Mouse (Mus musculus): ENCODE results near the gene Hapln4. TPM values are rescaled to one million over a fixed set of nuclear protein-coding genes. Genes with fewer than 3 reads are reported as not detected.
A peak's percentile ranks its signal among the peaks of the same experiment; 100 is the strongest.

The Hapln4 gene
- polyA plus RNA-seq, 1 experiment from 2014 or later = 0.20 TPM

- 93% methylated on average over 2 of the region's 2 CpGs for WGBS
- no peak overlapping the region for H3K27ac ChIP-seq
- H3K4me3 ChIP-seq = no peak overlapping the region
- H3K36me3 ChIP-seq = 0 out of 2 replicates have a peak, but pooled peaks cover 2% of the 10 kb centered on the region
- H3K27me3 ChIP-seq (ENCODE audit: insufficient read depth, poor library complexity, severe bottlenecking) = peaks cover 58% of the 10 kb centered on the region
- no peaks in the 10 kb centered on the region for H3K9me3 ChIP-seq
- peaks cover 24% of the 10 kb centered on the region for H3K4me1 ChIP-seq (replicated peaks)
- no peak for DNase-seq (ENCODE audit: low spot score)
These were observed 1.3 kb upstream of the Hapln4 start for GRCm38 (mm10) chr8:70081976-70082375.

- H3K27me3 ChIP-seq (ENCODE audit: insufficient read depth, poor library complexity, severe bottlenecking) = peaks cover 83% of the 10 kb centered on the region
- peaks cover 42% of the 10 kb centered on the region for H3K4me1 ChIP-seq (replicated peaks)
- no peaks in the 10 kb centered on the region for H3K36me3 ChIP-seq
- WGBS = 2% methylated on average over 71 of the region's 71 CpGs
- H3K4me3 ChIP-seq = peak overlapping the region; percentile 52
- H3K9me3 ChIP-seq = no peaks in the 10 kb centered on the region
- H3K27ac ChIP-seq = no peak overlapping the region
- DNase-seq (ENCODE audit: low spot score) = peak; percentile 46
These were observed 1.2 kb downstream of the Hapln4 start for GRCm38 (mm10) chr8:70084191-70085065.

DNA sequence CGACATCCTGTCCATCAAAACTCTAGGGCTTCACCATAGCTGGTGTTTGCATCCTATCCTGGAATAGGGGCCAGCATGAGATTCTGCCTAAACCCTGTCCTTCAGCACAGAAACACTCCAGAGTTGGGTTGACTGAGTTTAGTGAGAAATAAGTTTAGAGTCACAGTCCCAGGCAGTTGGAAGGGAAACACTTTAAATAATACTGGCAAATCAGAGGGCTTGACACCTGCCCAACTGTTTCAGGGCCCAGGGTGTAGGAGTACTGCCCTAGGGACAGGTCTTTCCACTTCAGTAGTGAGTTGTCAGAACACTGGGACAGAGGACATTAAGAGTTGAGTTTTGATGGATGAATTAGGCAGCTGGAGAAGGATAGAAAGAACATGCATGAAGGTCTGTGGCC lies 2.9 kb downstream of the Hapln4 start:
- DNase-seq (ENCODE audit: low spot score) = no peak
- Histone ChIP-seq H3K4me3 (no peak overlapping the region), H3K9me3 (no peaks in the 10 kb centered on the region), H3K4me1 (replicated peaks) (peaks cover 52% of the 10 kb centered on the region), H3K36me3 (no peaks in the 10 kb centered on the region), H3K27me3 (ENCODE audit: insufficient read depth, poor library complexity, severe bottlenecking) (peaks cover 100% of the 10 kb centered on the region), H3K27ac (no peak overlapping the region)
- WGBS = 45% methylated on average over 1 of the region's 1 CpGs

- DNase-seq (ENCODE audit: low spot score) = no peak
- H3K27ac ChIP-seq = no peak overlapping the region
- whole genome bisulfite sequencing = 1% methylated on average over 7 of the region's 7 CpGs
- H3K36me3 ChIP-seq = no peaks in the 10 kb centered on the region
- H3K4me1 ChIP-seq (replicated peaks) = peaks cover 52% of the 10 kb centered on the region
- peaks cover 99% of the 10 kb centered on the region for H3K27me3 ChIP-seq (ENCODE audit: insufficient read depth, poor library complexity, severe bottlenecking)
- H3K4me3 ChIP-seq = no peak overlapping the region
- H3K9me3 ChIP-seq = no peaks in the 10 kb centered on the region
These were observed 4.0 kb downstream of the Hapln4 start for GRCm38 (mm10) chr8:70087237-70087636.

DNA sequence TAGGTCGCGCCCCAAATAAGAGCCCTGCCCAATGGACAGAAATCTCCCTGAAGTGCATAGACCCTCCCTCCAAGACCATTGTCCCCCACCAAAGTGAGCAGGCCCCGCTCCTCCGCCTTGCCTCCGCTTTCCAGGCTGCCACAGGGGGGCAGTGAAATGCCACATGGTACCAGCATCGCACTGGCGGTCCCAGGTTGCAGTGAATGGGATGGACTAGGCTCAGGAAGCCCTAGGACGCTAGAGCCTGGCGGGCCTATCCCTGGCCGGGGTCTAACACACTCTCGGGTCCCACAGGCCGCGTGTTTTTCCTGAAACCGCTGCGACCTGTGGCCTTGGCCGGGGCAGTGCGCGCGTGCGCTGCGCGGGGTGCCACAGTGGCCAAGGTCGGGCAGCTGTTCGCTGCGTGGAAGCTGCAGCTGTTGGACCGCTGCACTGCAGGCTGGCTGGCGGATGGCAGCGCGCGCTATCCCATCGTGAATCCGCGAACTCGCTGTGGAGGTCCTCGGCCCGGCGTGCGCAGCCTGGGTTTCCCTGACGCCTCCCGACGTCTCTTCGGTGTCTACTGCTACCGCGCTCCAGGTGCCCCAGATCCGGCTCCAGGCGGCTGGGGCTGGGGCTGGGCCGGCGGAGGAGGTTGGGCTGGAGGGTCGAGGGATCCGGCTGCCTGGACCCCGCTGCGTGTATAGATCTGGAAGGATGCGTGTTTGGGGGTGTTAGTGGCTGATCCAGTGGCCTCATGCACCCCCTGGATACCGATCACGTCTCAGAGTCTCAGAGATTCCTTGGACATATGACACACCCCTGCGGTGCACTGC lies 4.8 kb downstream of the Hapln4 start:
- peak; percentile 79 for DNase-seq (ENCODE audit: low spot score)
- H3K27ac ChIP-seq = peak overlapping the region; percentile 60; the same call in 1 of the 2 replicates
- no peaks in the 10 kb centered on the region for H3K9me3 ChIP-seq
- peak overlapping the region; percentile 54 for H3K4me3 ChIP-seq
- peaks cover 51% of the 10 kb centered on the region for H3K4me1 ChIP-seq (replicated peaks)
- no peaks in the 10 kb centered on the region for H3K36me3 ChIP-seq
- WGBS = 3% methylated on average over 56 of the region's 56 CpGs
- peaks cover 91% of the 10 kb centered on the region for H3K27me3 ChIP-seq (ENCODE audit: insufficient read depth, poor library complexity, severe bottlenecking)

DNA sequence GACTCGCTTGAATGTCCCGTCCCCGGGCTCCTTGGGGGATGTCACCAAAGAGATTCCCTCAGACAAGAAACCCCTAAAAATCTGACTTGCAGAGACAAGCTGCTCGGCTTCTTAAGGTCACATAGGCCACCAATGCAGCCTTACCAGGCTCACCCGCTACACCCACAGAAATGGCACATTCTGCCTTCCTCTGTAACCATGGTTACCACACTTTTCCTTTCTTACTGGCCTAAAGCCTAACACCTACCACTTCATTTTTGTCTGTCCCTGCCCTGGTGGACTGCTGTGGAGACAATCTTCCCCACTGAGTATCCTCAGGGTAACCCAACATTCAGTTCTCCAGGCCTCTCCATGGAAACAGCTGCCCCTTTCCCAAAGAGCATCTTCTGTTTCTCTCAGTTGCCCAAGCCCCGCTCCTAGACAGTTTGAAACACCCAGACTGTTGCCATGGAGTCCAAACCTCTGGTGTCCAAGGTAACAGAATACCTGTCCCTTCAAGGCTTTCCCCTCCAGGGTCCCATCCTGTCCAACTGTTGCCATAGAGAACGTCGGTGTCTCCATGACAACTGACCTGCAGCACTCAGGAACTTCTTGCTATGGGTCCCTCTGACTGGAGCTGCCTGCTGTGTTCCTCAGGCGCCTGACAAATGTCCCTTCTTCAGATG lies 6.2 kb downstream of the Hapln4 start:
- peaks cover 89% of the 10 kb centered on the region for H3K27me3 ChIP-seq (ENCODE audit: insufficient read depth, poor library complexity, severe bottlenecking)
- no peaks in the 10 kb centered on the region for H3K36me3 ChIP-seq
- DNase-seq (ENCODE audit: low spot score) = peak; percentile 31
- no peak overlapping the region for H3K4me3 ChIP-seq
- no peak overlapping the region for H3K27ac ChIP-seq
- H3K9me3 ChIP-seq = no peaks in the 10 kb centered on the region
- H3K4me1 ChIP-seq (replicated peaks) = peaks cover 37% of the 10 kb centered on the region
- WGBS = 42% methylated on average over 9 of the region's 9 CpGs

GRCm38 (mm10) chr8:70092786-70093185 lies 9.5 kb downstream of the Hapln4 start:
- Histone ChIP-seq H3K4me1 (replicated peaks) (peaks cover 21% of the 10 kb centered on the region), H3K27me3 (ENCODE audit: insufficient read depth, poor library complexity, severe bottlenecking) (peaks cover 63% of the 10 kb centered on the region), H3K9me3 (peaks cover 3% of the 10 kb centered on the region; the same call in 1 of the 2 replicates), H3K36me3 (peaks cover 31% of the 10 kb centered on the region), H3K4me3 (no peak overlapping the region), H3K27ac (no peak overlapping the region)
- DNase-seq (ENCODE audit: low spot score) = no peak
- 62% methylated on average over 8 of the region's 8 CpGs for WGBS

DNA sequence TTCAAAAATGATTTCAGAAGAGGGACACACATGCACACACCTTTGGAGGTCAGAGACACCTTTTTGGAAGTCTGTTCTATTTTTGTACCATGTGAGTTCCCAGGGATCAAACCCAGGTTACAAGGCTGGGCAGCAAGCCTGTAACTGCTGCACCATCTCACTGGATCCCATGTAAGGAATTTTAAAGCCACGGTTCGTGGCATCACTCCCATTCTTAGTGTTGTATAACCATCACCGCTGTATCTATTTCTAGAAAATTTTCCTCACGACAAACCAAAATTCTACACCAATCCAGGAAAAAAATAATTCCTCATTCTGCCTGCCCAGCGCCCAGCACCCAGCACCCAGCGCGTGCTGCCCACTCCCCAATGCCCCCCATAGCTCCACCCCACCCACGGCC lies 16.0 kb downstream of the Hapln4 start:
- H3K27ac ChIP-seq = no peak overlapping the region
- no peak overlapping the region for H3K4me3 ChIP-seq
- no peak for DNase-seq (ENCODE audit: low spot score)
- H3K36me3 ChIP-seq = peaks cover 84% of the 10 kb centered on the region
- peaks cover 9% of the 10 kb centered on the region; the same call in 1 of the 2 replicates for H3K27me3 ChIP-seq (ENCODE audit: insufficient read depth, poor library complexity, severe bottlenecking)
- no peaks in the 10 kb centered on the region for H3K4me1 ChIP-seq (replicated peaks)
- peaks cover 9% of the 10 kb centered on the region for H3K9me3 ChIP-seq
- WGBS = 81% methylated on average over 8 of the region's 8 CpGs

GRCm38 (mm10) chr8:70100241-70100640 lies 17.0 kb downstream of the Hapln4 start:
- Histone ChIP-seq H3K27me3 (ENCODE audit: insufficient read depth, poor library complexity, severe bottlenecking) (peaks cover 8% of the 10 kb centered on the region; the same call in 1 of the 2 replicates), H3K4me3 (no peak overlapping the region), H3K36me3 (peaks cover 78% of the 10 kb centered on the region), H3K27ac (no peak overlapping the region), H3K9me3 (peaks cover 9% of the 10 kb centered on the region), H3K4me1 (replicated peaks) (0 out of 2 replicates have a peak, but pooled peaks cover 7% of the 10 kb centered on the region)
- no peak for DNase-seq (ENCODE audit: low spot score)
- 87% methylated on average over 8 of the region's 8 CpGs for WGBS

DNA sequence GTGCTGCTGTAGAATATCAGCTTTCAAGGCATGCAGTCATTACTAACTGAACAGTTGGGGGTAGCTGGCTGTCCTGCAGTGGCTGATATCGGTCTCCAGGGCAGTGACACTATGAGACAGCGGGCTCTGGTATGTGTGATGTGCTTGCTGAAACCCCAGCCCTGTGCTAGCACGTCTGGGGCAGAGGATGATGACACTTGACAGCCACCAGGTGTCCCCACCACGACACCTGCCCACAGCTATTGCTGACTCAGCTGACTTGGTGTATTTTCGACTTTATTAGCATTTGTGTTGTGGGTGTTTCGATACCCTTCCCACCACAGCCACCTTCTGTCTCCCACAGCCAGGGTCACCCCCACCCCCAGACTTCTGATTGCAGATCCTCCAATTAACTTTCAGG lies 21.2 kb downstream of the Hapln4 start:
- WGBS = 19% methylated on average over 6 of the region's 6 CpGs
- no peaks in the 10 kb centered on the region for H3K9me3 ChIP-seq
- 0 out of 2 replicates have a peak, but pooled peaks cover 7% of the 10 kb centered on the region for H3K4me1 ChIP-seq (replicated peaks)
- no peak overlapping the region for H3K27ac ChIP-seq
- peaks cover 12% of the 10 kb centered on the region for H3K27me3 ChIP-seq (ENCODE audit: insufficient read depth, poor library complexity, severe bottlenecking)
- DNase-seq (ENCODE audit: low spot score) = no peak
- H3K4me3 ChIP-seq = no peak overlapping the region
- peaks cover 73% of the 10 kb centered on the region for H3K36me3 ChIP-seq

DNA sequence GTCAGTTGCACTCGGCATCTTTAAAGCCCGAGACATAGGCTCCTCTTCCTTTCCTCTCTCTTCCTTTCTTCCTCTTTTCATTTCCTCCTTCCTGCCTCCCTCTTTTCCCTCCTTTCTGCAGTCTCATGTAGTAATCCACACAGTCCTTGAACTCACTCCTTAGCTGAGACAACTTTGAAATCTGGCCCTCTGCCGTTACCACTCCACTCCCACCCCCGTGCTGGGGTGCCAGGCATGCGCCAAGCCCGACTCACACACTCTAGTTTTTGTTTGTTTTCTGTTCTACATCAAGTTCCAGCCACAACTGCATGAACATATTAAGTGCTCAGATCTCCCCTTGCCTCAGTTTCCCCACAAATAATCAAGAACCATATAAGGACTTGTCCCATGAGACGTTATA lies 21.7 kb downstream of the Hapln4 start:
- Histone ChIP-seq H3K27ac (no peak overlapping the region), H3K27me3 (ENCODE audit: insufficient read depth, poor library complexity, severe bottlenecking) (peaks cover 16% of the 10 kb centered on the region), H3K4me1 (replicated peaks) (0 out of 2 replicates have a peak, but pooled peaks cover 7% of the 10 kb centered on the region), H3K9me3 (no peaks in the 10 kb centered on the region), H3K36me3 (peaks cover 73% of the 10 kb centered on the region), H3K4me3 (no peak overlapping the region)
- 83% methylated on average over 7 of the region's 7 CpGs for WGBS
- DNase-seq (ENCODE audit: low spot score) = no peak

- Histone ChIP-seq H3K36me3 (peaks cover 92% of the 10 kb centered on the region), H3K4me1 (replicated peaks) (peaks cover 14% of the 10 kb centered on the region), H3K4me3 (no peak overlapping the region), H3K27ac (no peak overlapping the region), H3K27me3 (ENCODE audit: insufficient read depth, poor library complexity, severe bottlenecking) (peaks cover 72% of the 10 kb centered on the region), H3K9me3 (no peaks in the 10 kb centered on the region)
- 87% methylated on average over 2 of the region's 2 CpGs for WGBS
- no peak for DNase-seq (ENCODE audit: low spot score)
These were observed 27.2 kb downstream of the Hapln4 start for GRCm38 (mm10) chr8:70110451-70110850.
